Mouse (Mus musculus): Measurements from ENCODE around the gene Atp6v0e. TPM values are rescaled to one million over a fixed set of nuclear protein-coding genes. Genes with fewer than 3 reads are reported as not detected.

Gene Atp6v0e
- polyA plus RNA-seq, 1 experiment from 2014 or later, result 144 TPM

Other genes starting within 250 kb of the Atp6v0e start
- gene Neurl1b, start 248.4 kb upstream of the Atp6v0e start, polyA plus RNA-seq (2015; fragmentation: Nextera tagmentation; extraction: Ambion mirVana), result 1.2 and 1.7 TPM in 2 replicates
- 95.9 and 109 TPM in 2 replicates for gene Ergic1, start 101.7 kb upstream of the Atp6v0e start, polyA plus RNA-seq (2015; fragmentation: Nextera tagmentation; extraction: Ambion mirVana)
- gene Dusp1, start 101.1 kb upstream of the Atp6v0e start, polyA plus RNA-seq (2015; fragmentation: Nextera tagmentation; extraction: Ambion mirVana), result 39.4 and 40.2 TPM in 2 replicates
- gene Crebrf, start 52.4 kb downstream of the Atp6v0e start, polyA plus RNA-seq (2015; fragmentation: Nextera tagmentation; extraction: Ambion mirVana), result 11.1 and 13.8 TPM in 2 replicates
- 50.6 and 59.0 TPM in 2 replicates for gene Bnip1, start 117.8 kb downstream of the Atp6v0e start, polyA plus RNA-seq (2015; fragmentation: Nextera tagmentation; extraction: Ambion mirVana)
- 0.53 TPM in 1 of 2 replicates, not detected in the other for gene Nkx2-5, start 181.8 kb downstream of the Atp6v0e start, polyA plus RNA-seq (2015; fragmentation: Nextera tagmentation; extraction: Ambion mirVana)